Mouse (Mus musculus) limb, embryonic 15.5 days (tissue): ENCODE measurements around the gene Timeless. TPM values are rescaled to one million over a fixed set of nuclear protein-coding genes. Genes with fewer than 3 reads are reported as not detected.

ENCODE experiments used
- ATAC-seq: fragments of 200-750 bp; cut with Nextera tagmentation; 2 replicates; pipeline ENCODE4 v1.8.0; 2017; ENCODE audit warnings: low read depth, moderate TSS enrichment; ENCODE audit not compliant: insufficient number of reproducible peaks, low FRiP score, low TSS enrichment
- H3K27ac ChIP-seq: fragments of 300-500 bp; sonication (generic); 2 replicates; pipeline ENCODE4 v1.5.1; 2015; ENCODE audit warnings: moderate library complexity, mild to moderate bottlenecking, inconsistent platforms
- H3K27me3 ChIP-seq: fragments of 300-500 bp; sonication (generic); 2 replicates; pipeline ENCODE4 v1.6.1; 2015; ENCODE audit warnings: inconsistent platforms
- H3K36me3 ChIP-seq: fragments of 300-500 bp; sonication (generic); 2 replicates; pipeline ENCODE4 v1.6.1; 2015; ENCODE audit warnings: inconsistent platforms
- H3K4me1 ChIP-seq: fragments of 300-500 bp; sonication (generic); 2 replicates; pipeline ENCODE4 v1.6.1; 2015; ENCODE audit warnings: inconsistent platforms
- H3K4me2 ChIP-seq: fragments of 300-500 bp; sonication (generic); 2 replicates; pipeline ENCODE4 v1.6.1; 2015; ENCODE audit warnings: mild to moderate bottlenecking, inconsistent platforms
- H3K4me3 ChIP-seq: fragments of 300-500 bp; sonication (generic); 2 replicates; pipeline ENCODE4 v1.5.1; 2015; ENCODE audit warnings: mild to moderate bottlenecking, inconsistent platforms
- H3K9ac ChIP-seq: fragments of 300-500 bp; sonication (generic); 2 replicates; pipeline ENCODE4 v1.6.1; 2015; ENCODE audit warnings: inconsistent platforms
- H3K9me3 ChIP-seq: fragments of 300-500 bp; sonication (generic); 2 replicates; pipeline ENCODE4 v1.6.1; 2016; ENCODE audit warnings: inconsistent platforms
- WGBS: fragments of 180-500 bp; shearing (Covaris S2); methylation state at CpG from one replicate; pipeline ENCODE4 v1.1.7; 2015; 5-methylcytosine and 5-hydroxymethylcytosine counted together
- polyA plus RNA-seq: library from polyadenylated mRNA; unstranded; fragments of >200 nt; fragmentation: Nextera tagmentation; extraction: Ambion mirVana; gene quantifications from 2 replicates; pipeline ENCODE4 v1.2.1, GENCODE M21; 2015

Gene Timeless
- polyA plus RNA-seq, 1 experiment from 2014 or later, result 46.2 TPM

GRCm38 (mm10) chr10:128237807-128238480 lies 6.1 kb downstream of the Timeless start:
- Histone ChIP-seq H3K27ac (no peak overlapping the region), H3K9ac (no peak overlapping the region), H3K36me3 (peaks cover 38% of the 10 kb centered on the region), H3K4me1 (peaks cover 6% of the 10 kb centered on the region), H3K4me2 (no peak overlapping the region), H3K9me3 (no peaks in the 10 kb centered on the region), H3K4me3 (no peak overlapping the region), H3K27me3 (no peaks in the 10 kb centered on the region)
- 67% methylated on average over 15 of the region's 15 CpGs for WGBS
- no peak for ATAC-seq

GRCm38 (mm10) chr10:128239140-128239539 lies 7.3 kb downstream of the Timeless start:
- ATAC-seq, result no peak
- Histone ChIP-seq H3K9ac (no peak overlapping the region), H3K36me3 (peaks cover 47% of the 10 kb centered on the region), H3K9me3 (no peaks in the 10 kb centered on the region), H3K27ac (no peak overlapping the region), H3K4me1 (peaks cover 4% of the 10 kb centered on the region), H3K4me2 (no peak overlapping the region), H3K4me3 (no peak overlapping the region), H3K27me3 (no peaks in the 10 kb centered on the region)
- WGBS, result 88% methylated on average over 4 of the region's 4 CpGs

- H3K4me2 ChIP-seq, result no peak overlapping the region
- peaks cover 4% of the 10 kb centered on the region for H3K4me1 ChIP-seq
- WGBS, result 87% methylated on average over 18 of the region's 18 CpGs
- no peak overlapping the region for H3K27ac ChIP-seq
- H3K27me3 ChIP-seq, result no peaks in the 10 kb centered on the region
- no peak for ATAC-seq
- no peak overlapping the region for H3K4me3 ChIP-seq
- no peaks in the 10 kb centered on the region for H3K9me3 ChIP-seq
- no peak overlapping the region for H3K9ac ChIP-seq
- peaks cover 57% of the 10 kb centered on the region for H3K36me3 ChIP-seq
Measured at GRCm38 (mm10) chr10:128240131-128240530, 8.3 kb downstream of the Timeless start.

GRCm38 (mm10) chr10:128243252-128243651 lies 11.4 kb downstream of the Timeless start:
- 90% methylated on average over 8 of the region's 8 CpGs for WGBS
- no peak for ATAC-seq
- no peaks in the 10 kb centered on the region for H3K9me3 ChIP-seq
- H3K4me3 ChIP-seq, result no peak overlapping the region
- peaks cover 84% of the 10 kb centered on the region for H3K36me3 ChIP-seq
- no peak overlapping the region for H3K27ac ChIP-seq
- H3K27me3 ChIP-seq, result no peaks in the 10 kb centered on the region
- H3K4me1 ChIP-seq, result no peaks in the 10 kb centered on the region
- H3K4me2 ChIP-seq, result no peak overlapping the region
- H3K9ac ChIP-seq, result no peak overlapping the region

- ATAC-seq, result no peak
- no peaks in the 10 kb centered on the region for H3K9me3 ChIP-seq
- H3K4me2 ChIP-seq, result no peak overlapping the region
- no peak overlapping the region for H3K27ac ChIP-seq
- H3K27me3 ChIP-seq, result no peaks in the 10 kb centered on the region
- WGBS, result 95% methylated on average over 15 of the region's 15 CpGs
- H3K36me3 ChIP-seq, result peaks cover 91% of the 10 kb centered on the region
- H3K9ac ChIP-seq, result no peak overlapping the region
- no peaks in the 10 kb centered on the region for H3K4me1 ChIP-seq
- no peak overlapping the region for H3K4me3 ChIP-seq
Measured at GRCm38 (mm10) chr10:128244121-128244520, 12.3 kb downstream of the Timeless start.

GRCm38 (mm10) chr10:128247020-128247732 lies 15.3 kb downstream of the Timeless start:
- no peak overlapping the region for H3K4me2 ChIP-seq
- peak overlapping the region; percentile 59; the same call in 1 of the 2 replicates for H3K27ac ChIP-seq
- peaks cover 96% of the 10 kb centered on the region for H3K36me3 ChIP-seq
- H3K9ac ChIP-seq, result no peak overlapping the region
- H3K9me3 ChIP-seq, result no peaks in the 10 kb centered on the region
- H3K27me3 ChIP-seq, result no peaks in the 10 kb centered on the region
- no peaks in the 10 kb centered on the region for H3K4me1 ChIP-seq
- 74% methylated on average over 17 of the region's 17 CpGs for WGBS
- H3K4me3 ChIP-seq, result no peak overlapping the region
- ATAC-seq, result no peak

- Histone ChIP-seq H3K9me3 (no peaks in the 10 kb centered on the region), H3K27me3 (no peaks in the 10 kb centered on the region), H3K4me2 (no peak overlapping the region), H3K4me3 (no peak overlapping the region), H3K27ac (no peak overlapping the region), H3K36me3 (peaks cover 71% of the 10 kb centered on the region), H3K9ac (no peak overlapping the region), H3K4me1 (no peaks in the 10 kb centered on the region)
- 91% methylated on average over 13 of the region's 13 CpGs for WGBS
- no peak for ATAC-seq
Measured at GRCm38 (mm10) chr10:128250565-128250964, 18.7 kb downstream of the Timeless start.

GRCm38 (mm10) chr10:128253677-128254255 lies 21.9 kb downstream of the Timeless start, which contains the start of gene Apon:
Apon (plus strand) TSS chr10:128254096.
- Histone ChIP-seq H3K36me3 (peaks cover 40% of the 10 kb centered on the region), H3K27me3 (no peaks in the 10 kb centered on the region), H3K9me3 (no peaks in the 10 kb centered on the region), H3K4me2 (no peak within 1 kb of the TSS), H3K27ac (no peak within 1 kb of the TSS), H3K4me3 (no peak within 1 kb of the TSS), H3K4me1 (no peaks in the 10 kb centered on the region), H3K9ac (no peak within 1 kb of the TSS)
- WGBS, result 75% methylated on average over 4 of the region's 4 CpGs
- ATAC-seq, result no peak

- 83% methylated on average over 8 of the region's 8 CpGs for WGBS
- H3K9ac ChIP-seq, result no peak overlapping the region
- H3K4me2 ChIP-seq, result no peak overlapping the region
- no peak for ATAC-seq
- H3K27me3 ChIP-seq, result no peaks in the 10 kb centered on the region
- H3K4me3 ChIP-seq, result no peak overlapping the region
- H3K9me3 ChIP-seq, result no peaks in the 10 kb centered on the region
- H3K36me3 ChIP-seq, result peaks cover 20% of the 10 kb centered on the region
- H3K4me1 ChIP-seq, result no peaks in the 10 kb centered on the region
- H3K27ac ChIP-seq, result no peak overlapping the region
Measured at GRCm38 (mm10) chr10:128255925-128256324, 24.1 kb downstream of the Timeless start.

- ATAC-seq, result no peak
- WGBS, result 73% methylated on average over 8 of the region's 8 CpGs
- H3K27ac ChIP-seq, result no peak overlapping the region
- H3K27me3 ChIP-seq, result no peaks in the 10 kb centered on the region
- H3K4me3 ChIP-seq, result no peak overlapping the region
- H3K4me2 ChIP-seq, result no peak overlapping the region
- H3K36me3 ChIP-seq, result peaks cover 16% of the 10 kb centered on the region
- H3K9ac ChIP-seq, result no peak overlapping the region
- no peaks in the 10 kb centered on the region for H3K9me3 ChIP-seq
- H3K4me1 ChIP-seq, result no peaks in the 10 kb centered on the region
Measured at GRCm38 (mm10) chr10:128256328-128256727, 24.5 kb downstream of the Timeless start.

- Histone ChIP-seq H3K9me3 (no peaks in the 10 kb centered on the region), H3K4me3 (no peak overlapping the region), H3K27me3 (no peaks in the 10 kb centered on the region), H3K4me2 (no peak overlapping the region), H3K9ac (no peak overlapping the region), H3K36me3 (no peaks in the 10 kb centered on the region), H3K27ac (no peak overlapping the region), H3K4me1 (no peaks in the 10 kb centered on the region)
- ATAC-seq, result no peak
- 85% methylated on average over 4 of the region's 4 CpGs for WGBS
Measured at GRCm38 (mm10) chr10:128258953-128259352, 27.1 kb downstream of the Timeless start.

GRCm38 (mm10) chr10:128259946-128260345 lies 28.1 kb downstream of the Timeless start:
- no peak overlapping the region for H3K9ac ChIP-seq
- H3K27ac ChIP-seq, result no peak overlapping the region
- no peak for ATAC-seq
- no peaks in the 10 kb centered on the region for H3K27me3 ChIP-seq
- H3K4me2 ChIP-seq, result no peak overlapping the region
- no peak overlapping the region for H3K4me3 ChIP-seq
- H3K36me3 ChIP-seq, result no peaks in the 10 kb centered on the region
- H3K4me1 ChIP-seq, result no peaks in the 10 kb centered on the region
- H3K9me3 ChIP-seq, result no peaks in the 10 kb centered on the region
- 82% methylated on average over 5 of the region's 5 CpGs for WGBS
